Mouse (Mus musculus) thymus, postnatal 36 days (tissue): Measurements from ENCODE around the gene Pde4dip.
A peak's percentile ranks its signal among the peaks of the same experiment; 100 is the strongest.

Experiments used
- DNase-seq, 2 experiments: peaks; one replicate each; pipeline ENCODE4 v3.0.0; 2022; ENCODE audit warnings: mixed read lengths in 2 of 2

Pde4dip gene

GRCm38 (mm10) chr3:97800657-97801056, 87.8 kb downstream of the Pde4dip start:
- no peak for DNase-seq

GRCm38 (mm10) chr3:97800004-97800403, 88.5 kb downstream of the Pde4dip start:
- no peak for DNase-seq

- no peak for DNase-seq
Observed at GRCm38 (mm10) chr3:97799267-97799666, 89.2 kb downstream of the Pde4dip start.

GRCm38 (mm10) chr3:97797371-97797770, 91.1 kb downstream of the Pde4dip start:
- no peak for DNase-seq

- no peak for DNase-seq
Observed at GRCm38 (mm10) chr3:97793995-97794394, 94.5 kb downstream of the Pde4dip start.

- no peak for DNase-seq
Observed at GRCm38 (mm10) chr3:97790150-97790549, 98.4 kb downstream of the Pde4dip start.

- no peak for DNase-seq
Observed at GRCm38 (mm10) chr3:97789317-97789716, 99.2 kb downstream of the Pde4dip start.

- DNase-seq: no peak
Observed at GRCm38 (mm10) chr3:97776195-97776594, 112.3 kb downstream of the Pde4dip start.

GRCm38 (mm10) chr3:97775742-97776141, 112.8 kb downstream of the Pde4dip start:
- DNase-seq: no peak

- DNase-seq: no peak
Observed at GRCm38 (mm10) chr3:97774861-97775260, 113.6 kb downstream of the Pde4dip start.

- DNase-seq: peak; percentile 88 to 92
Observed at GRCm38 (mm10) chr3:97767771-97768762, 120.4 kb downstream of the Pde4dip start.

- DNase-seq: peak; percentile 29 to 33
Observed at GRCm38 (mm10) chr3:97767041-97767770, 121.3 kb downstream of the Pde4dip start.

- DNase-seq: no peak
Observed at GRCm38 (mm10) chr3:97766459-97766858, 122.0 kb downstream of the Pde4dip start.

GRCm38 (mm10) chr3:97764152-97764551, 124.4 kb downstream of the Pde4dip start:
- no peak for DNase-seq

- no peak for DNase-seq
Observed at GRCm38 (mm10) chr3:97761951-97762350, 126.6 kb downstream of the Pde4dip start.

- DNase-seq: no peak
Observed at GRCm38 (mm10) chr3:97761168-97761567, 127.3 kb downstream of the Pde4dip start.

- DNase-seq: no peak
Observed at GRCm38 (mm10) chr3:97759846-97760245, 128.7 kb downstream of the Pde4dip start.

- no peak for DNase-seq
Observed at GRCm38 (mm10) chr3:97757501-97757900, 131.0 kb downstream of the Pde4dip start.

GRCm38 (mm10) chr3:97756283-97757074, 132.0 kb downstream of the Pde4dip start:
- DNase-seq: no peak

- no peak for DNase-seq
Observed at GRCm38 (mm10) chr3:97755411-97755810, 133.1 kb downstream of the Pde4dip start.

- no peak for DNase-seq
Observed at GRCm38 (mm10) chr3:97752901-97753300, 135.6 kb downstream of the Pde4dip start.

- DNase-seq: no peak
Observed at GRCm38 (mm10) chr3:97751566-97751965, 136.9 kb downstream of the Pde4dip start.

- DNase-seq: no peak
Observed at GRCm38 (mm10) chr3:97748789-97749188, 139.7 kb downstream of the Pde4dip start.
